Mouse (Mus musculus): ENCODE measurements around the gene Oas2. TPM values are rescaled to one million over a fixed set of nuclear protein-coding genes. Genes with fewer than 3 reads are reported as not detected.
A peak's percentile ranks its signal among the peaks of the same experiment; 100 is the strongest.

The Oas2 gene
- polyA plus RNA-seq, 1 experiment from 2014 or later, result 0.20 TPM

GRCm38 (mm10) chr5:120693931-120694694 lies 55.5 kb downstream of the Oas2 start:
- no peak for ATAC-seq (ENCODE audit: low FRiP score)
- peaks cover 38% of the 10 kb centered on the region for H3K4me1 ChIP-seq
- H3K36me3 ChIP-seq, result peaks cover 38% of the 10 kb centered on the region
- no peak overlapping the region for H3K27ac ChIP-seq (replicated peaks)
- H3K9me3 ChIP-seq (replicated peaks), result no peaks in the 10 kb centered on the region
- no peak overlapping the region for H3K9ac ChIP-seq (replicated peaks)
- H3K27me3 ChIP-seq (replicated peaks), result peaks cover 35% of the 10 kb centered on the region
- no peak overlapping the region; the same call in 1 of the 2 replicates for H3K4me3 ChIP-seq (replicated peaks)
- 16% methylated on average over 38 of the region's 38 CpGs for WGBS
- H3K4me2 ChIP-seq, result no peak overlapping the region

GRCm38 (mm10) chr5:120692034-120692433 lies 57.6 kb downstream of the Oas2 start:
- 78% methylated on average over 19 of the region's 19 CpGs for WGBS
- Histone ChIP-seq H3K27me3 (replicated peaks) (peaks cover 31% of the 10 kb centered on the region), H3K36me3 (peaks cover 52% of the 10 kb centered on the region), H3K9me3 (replicated peaks) (no peaks in the 10 kb centered on the region), H3K4me3 (replicated peaks) (no peak overlapping the region), H3K27ac (replicated peaks) (no peak overlapping the region), H3K4me1 (peaks cover 17% of the 10 kb centered on the region), H3K9ac (replicated peaks) (no peak overlapping the region), H3K4me2 (no peak overlapping the region)
- ATAC-seq (ENCODE audit: low FRiP score), result no peak

GRCm38 (mm10) chr5:120690417-120690816 lies 59.2 kb downstream of the Oas2 start:
- Histone ChIP-seq H3K4me1 (peaks cover 10% of the 10 kb centered on the region), H3K9ac (replicated peaks) (no peak overlapping the region), H3K36me3 (peaks cover 68% of the 10 kb centered on the region), H3K4me3 (replicated peaks) (no peak overlapping the region), H3K9me3 (replicated peaks) (no peaks in the 10 kb centered on the region), H3K4me2 (no peak overlapping the region), H3K27ac (replicated peaks) (no peak overlapping the region), H3K27me3 (replicated peaks) (peaks cover 21% of the 10 kb centered on the region)
- 62% methylated on average over 4 of the region's 4 CpGs for WGBS
- ATAC-seq (ENCODE audit: low FRiP score), result no peak

- Histone ChIP-seq H3K36me3 (peaks cover 74% of the 10 kb centered on the region), H3K27me3 (replicated peaks) (peaks cover 22% of the 10 kb centered on the region), H3K4me1 (no peaks in the 10 kb centered on the region)
Observed at GRCm38 (mm10) chr5:120688434-120688833, 61.2 kb downstream of the Oas2 start.

GRCm38 (mm10) chr5:120687897-120688296 lies 61.8 kb downstream of the Oas2 start:
- Histone ChIP-seq H3K27ac (replicated peaks) (no peak overlapping the region), H3K4me3 (replicated peaks) (no peak overlapping the region), H3K4me2 (no peak overlapping the region), H3K27me3 (replicated peaks) (peaks cover 28% of the 10 kb centered on the region), H3K9me3 (replicated peaks) (no peaks in the 10 kb centered on the region), H3K36me3 (peaks cover 72% of the 10 kb centered on the region), H3K9ac (replicated peaks) (no peak overlapping the region), H3K4me1 (peaks cover under 1% of the 10 kb centered on the region; the same call in 1 of the 2 replicates)
- 91% methylated on average over 5 of the region's 5 CpGs for WGBS
- no peak for ATAC-seq (ENCODE audit: low FRiP score)

More at GRCm38 (mm10) chr5:120688434-120688833, 61.2 kb downstream of the Oas2 start:
- Histone ChIP-seq H3K9ac (replicated peaks) (no peak overlapping the region), H3K9me3 (replicated peaks) (no peaks in the 10 kb centered on the region), H3K4me3 (replicated peaks) (no peak overlapping the region), H3K27ac (replicated peaks) (no peak overlapping the region), H3K4me2 (no peak overlapping the region)
- 40% methylated on average over 4 of the region's 4 CpGs for WGBS
- no peak for ATAC-seq (ENCODE audit: low FRiP score)

GRCm38 (mm10) chr5:120687484-120687851 lies 62.2 kb downstream of the Oas2 start:
- no peak for ATAC-seq (ENCODE audit: low FRiP score)
- WGBS, result 92% methylated on average over 3 of the region's 3 CpGs
- Histone ChIP-seq H3K4me3 (replicated peaks) (no peak overlapping the region), H3K27me3 (replicated peaks) (peaks cover 31% of the 10 kb centered on the region), H3K4me2 (no peak overlapping the region), H3K27ac (replicated peaks) (no peak overlapping the region), H3K9me3 (replicated peaks) (no peaks in the 10 kb centered on the region), H3K9ac (replicated peaks) (no peak overlapping the region), H3K4me1 (peaks cover 5% of the 10 kb centered on the region; the same call in 1 of the 2 replicates), H3K36me3 (peaks cover 70% of the 10 kb centered on the region)

- Histone ChIP-seq H3K9me3 (replicated peaks) (no peaks in the 10 kb centered on the region), H3K4me1 (peaks cover 8% of the 10 kb centered on the region; the same call in 1 of the 2 replicates), H3K36me3 (peaks cover 70% of the 10 kb centered on the region), H3K9ac (replicated peaks) (no peak overlapping the region), H3K4me3 (replicated peaks) (no peak overlapping the region), H3K27ac (replicated peaks) (no peak overlapping the region), H3K4me2 (no peak overlapping the region), H3K27me3 (replicated peaks) (peaks cover 36% of the 10 kb centered on the region)
- no peak for ATAC-seq (ENCODE audit: low FRiP score)
- WGBS, result 87% methylated on average over 6 of the region's 6 CpGs
Observed at GRCm38 (mm10) chr5:120686749-120687483, 62.7 kb downstream of the Oas2 start.

GRCm38 (mm10) chr5:120685678-120686077 lies 64.0 kb downstream of the Oas2 start:
- H3K27me3 ChIP-seq (replicated peaks), result peaks cover 36% of the 10 kb centered on the region
- H3K27ac ChIP-seq (replicated peaks), result no peak overlapping the region
- H3K9me3 ChIP-seq (replicated peaks), result no peaks in the 10 kb centered on the region
- H3K36me3 ChIP-seq, result peaks cover 69% of the 10 kb centered on the region
- H3K4me1 ChIP-seq, result peaks cover 12% of the 10 kb centered on the region
- H3K4me3 ChIP-seq (replicated peaks), result no peak overlapping the region
- 83% methylated on average over 8 of the region's 8 CpGs for WGBS
- H3K9ac ChIP-seq (replicated peaks), result no peak overlapping the region
- no peak for ATAC-seq (ENCODE audit: low FRiP score)
- H3K4me2 ChIP-seq, result no peak overlapping the region

GRCm38 (mm10) chr5:120682982-120683771 lies 66.5 kb downstream of the Oas2 start:
- Histone ChIP-seq H3K27ac (replicated peaks) (no peak overlapping the region), H3K4me2 (no peak overlapping the region), H3K4me1 (peaks cover 26% of the 10 kb centered on the region), H3K27me3 (replicated peaks) (peaks cover 36% of the 10 kb centered on the region), H3K9ac (replicated peaks) (no peak overlapping the region), H3K9me3 (replicated peaks) (no peaks in the 10 kb centered on the region), H3K36me3 (peaks cover 58% of the 10 kb centered on the region), H3K4me3 (replicated peaks) (no peak overlapping the region)
- ATAC-seq (ENCODE audit: low FRiP score), result no peak
- 12% methylated on average over 24 of the region's 24 CpGs for WGBS

GRCm38 (mm10) chr5:120680918-120681317 lies 68.7 kb downstream of the Oas2 start:
- H3K9me3 ChIP-seq (replicated peaks), result no peaks in the 10 kb centered on the region
- peaks cover 36% of the 10 kb centered on the region for H3K36me3 ChIP-seq
- H3K4me3 ChIP-seq (replicated peaks), result no peak overlapping the region
- 86% methylated on average over 18 of the region's 18 CpGs for WGBS
- peaks cover 36% of the 10 kb centered on the region for H3K27me3 ChIP-seq (replicated peaks)
- H3K9ac ChIP-seq (replicated peaks), result no peak overlapping the region
- no peak overlapping the region for H3K4me2 ChIP-seq
- peaks cover 26% of the 10 kb centered on the region for H3K4me1 ChIP-seq
- ATAC-seq (ENCODE audit: low FRiP score), result no peak
- H3K27ac ChIP-seq (replicated peaks), result peak overlapping the region; percentile 62

Measured in neural tube, embryonic 15.5 days (tissue).